Mouse (Mus musculus): Measurements from ENCODE around the gene Yme1l1.

DNA sequence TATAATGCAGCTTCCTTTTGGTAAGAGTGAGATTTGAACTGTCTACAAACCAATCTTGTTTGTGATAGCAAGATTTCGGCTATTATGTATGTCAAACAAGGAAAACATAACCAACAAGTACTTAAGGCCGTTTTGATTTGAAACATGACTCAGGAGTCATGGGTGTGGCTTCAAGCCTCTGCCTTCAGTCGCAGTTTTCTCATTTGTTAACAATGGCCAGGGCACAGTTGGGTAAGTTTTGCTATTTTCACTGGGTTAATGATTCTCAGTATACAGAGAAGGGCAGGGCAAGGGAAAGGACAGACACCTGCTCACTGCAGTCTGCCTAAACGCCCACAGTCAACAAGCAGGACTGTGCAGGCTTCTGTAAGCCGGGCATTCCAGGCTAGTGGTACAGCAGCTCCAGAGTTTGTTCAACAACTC lies 959 bp upstream of the Yme1l1 start:
- no peak for TF ChIP-seq CTCF (IDR thresholded peaks at IDR 0.05; ENCODE audit: control insufficient read depth, insufficient read depth, low read length)
- TF ChIP-seq POLR2A (IDR thresholded peaks at IDR 0.05; ENCODE audit: borderline replicate concordance, control insufficient read depth, low read depth, low read length) = no peak

Data from bone marrow, adult 2 months (tissue).